Mouse (Mus musculus) MEL (cell line): Measurements from ENCODE around the gene Sorl1. TPM values are rescaled to one million over a fixed set of nuclear protein-coding genes. Genes with fewer than 3 reads are reported as not detected.

Experiments used
- DNase-seq: peaks from one replicate; pipeline ENCODE4 v3.0.0; 2011; ENCODE audit warnings: low read depth, low spot score
- H3K27ac ChIP-seq: 2 replicates; pipeline ENCODE4 v1.5.1; 2012; ENCODE audit warnings: low read depth, mild to moderate bottlenecking, control low read depth, low read length, moderate library complexity; ENCODE audit not compliant: control insufficient read depth
- H3K27me3 ChIP-seq, 2 experiments: fragments of 150-350 bp in 1 of 2; sonication (generic) in 1 of 2; 2 replicates each; pipeline ENCODE4 v1.6.1; 2012; ENCODE audit warnings: low read length in 2 of 2, mild to moderate bottlenecking in 2 of 2, improper control_type of control experiment in 1 of 2, moderate library complexity in 1 of 2; ENCODE audit not compliant: insufficient read depth in 2 of 2, control insufficient read depth in 1 of 2
- H3K36me3 ChIP-seq, 2 experiments: 2 replicates each; pipeline ENCODE4 v1.6.1; 2012 to 2014; ENCODE audit warnings: low read length in 2 of 2, improper control_type of control experiment in 1 of 2, inconsistent platforms in 1 of 2, mild to moderate bottlenecking in 1 of 2; ENCODE audit not compliant: insufficient read depth in 2 of 2, control insufficient read depth in 1 of 2
- H3K4me1 ChIP-seq, 2 experiments: fragments of 150-350 bp in 1 of 2; sonication (generic) in 1 of 2; 2 replicates each; pipeline ENCODE4 v1.6.1; 2012; ENCODE audit warnings: low read length in 2 of 2, improper control_type of control experiment in 1 of 2, mild to moderate bottlenecking in 1 of 2; ENCODE audit not compliant: insufficient read depth in 2 of 2, control insufficient read depth in 1 of 2
- H3K4me3 ChIP-seq, 2 experiments: fragments of 150-350 bp in 1 of 2; sonication (generic) in 1 of 2; 2 replicates each; pipeline ENCODE4 v1.5.1; 2012; ENCODE audit warnings: low read depth in 2 of 2, low read length in 2 of 2, mild to moderate bottlenecking in 2 of 2, moderate library complexity in 2 of 2, control low read depth in 1 of 2, improper control_type of control experiment in 1 of 2; ENCODE audit not compliant: control insufficient read depth in 1 of 2, insufficient read depth in 1 of 2
- H3K79me2 ChIP-seq: 2 replicates; pipeline ENCODE4 v1.6.1; 2012; ENCODE audit warnings: mild to moderate bottlenecking, low read length, moderate library complexity; ENCODE audit not compliant: control insufficient read depth, poor library complexity, insufficient read depth
- H3K9ac ChIP-seq: 2 replicates; pipeline ENCODE4 v1.6.1; 2012; ENCODE audit warnings: low read depth, mild to moderate bottlenecking, control low read depth, low read length, moderate library complexity; ENCODE audit not compliant: control insufficient read depth, poor library complexity, severe bottlenecking
- H3K9me3 ChIP-seq: fragments of 150-350 bp; sonication (generic); replicated peaks from 2 replicates; pipeline ENCODE4 v1.6.1; 2012; ENCODE audit warnings: mild to moderate bottlenecking, low read length, improper control_type of control experiment, moderate library complexity; ENCODE audit not compliant: insufficient read depth
- CHD2 ChIP-seq: IDR thresholded peaks from 2 replicates; pipeline ENCODE4 v1.6.1; 2011; ENCODE audit warnings: low read length, improper control_type of control experiment
- CTCF ChIP-seq, 3 experiments: IDR thresholded peaks in 2 of 3; conservative IDR thresholded peaks in 1 of 3; 2 replicates each; pipeline ENCODE4 v1.5.1; 2011 to 2012; ENCODE audit warnings: low read length in 3 of 3, low read depth in 2 of 3, mild to moderate bottlenecking in 2 of 3, improper control_type of control experiment in 1 of 3, inconsistent platforms in 1 of 3, mixed read lengths in 1 of 3, moderate library complexity in 1 of 3; ENCODE audit not compliant: control insufficient read depth in 1 of 3, insufficient read depth in 1 of 3, poor library complexity in 1 of 3, severe bottlenecking in 1 of 3
- ELF1 ChIP-seq: IDR thresholded peaks from 2 replicates; pipeline ENCODE4 v1.6.1; 2014; ENCODE audit warnings: low read depth, mild to moderate bottlenecking, inconsistent platforms, low read length, improper control_type of control experiment, moderate library complexity
- ETS1 ChIP-seq: IDR thresholded peaks from 2 replicates; pipeline ENCODE4 v1.6.1; 2012; ENCODE audit warnings: low read depth, mild to moderate bottlenecking, inconsistent platforms, low read length, improper control_type of control experiment, moderate library complexity
- MAFK ChIP-seq: IDR thresholded peaks from 2 replicates; pipeline ENCODE4 v1.6.1; 2011; ENCODE audit warnings: low read depth, mild to moderate bottlenecking, low read length, improper control_type of control experiment, borderline replicate concordance
- MAZ ChIP-seq: IDR thresholded peaks from 2 replicates; pipeline ENCODE4 v1.6.1; 2012; ENCODE audit warnings: low read depth, mild to moderate bottlenecking, inconsistent platforms, low read length, improper control_type of control experiment
- MEF2A ChIP-seq: IDR thresholded peaks from 2 replicates; pipeline ENCODE4 v1.6.1; 2014; ENCODE audit warnings: low read depth, mild to moderate bottlenecking, inconsistent platforms, low read length, improper control_type of control experiment; ENCODE audit not compliant: poor library complexity, insufficient replicate concordance, severe bottlenecking; ENCODE audit errors: extremely low read depth
- MXI1 ChIP-seq: IDR thresholded peaks from 2 replicates; pipeline ENCODE4 v1.6.1; 2011; ENCODE audit warnings: mild to moderate bottlenecking, low read depth, low read length, improper control_type of control experiment
- MYB ChIP-seq: IDR thresholded peaks from 2 replicates; pipeline ENCODE4 v1.6.1; 2011; ENCODE audit warnings: mild to moderate bottlenecking, low read depth, low read length, improper control_type of control experiment
- NELFE ChIP-seq: IDR thresholded peaks from 2 replicates; pipeline ENCODE4 v1.6.1; 2011; ENCODE audit warnings: low read depth, low read length, improper control_type of control experiment
- POLR2AphosphoS2 ChIP-seq: IDR thresholded peaks from 2 replicates; pipeline ENCODE4 v1.6.1; 2011; ENCODE audit warnings: low read length, improper control_type of control experiment
- POLR2AphosphoS5 ChIP-seq: IDR thresholded peaks from 2 replicates; pipeline ENCODE4 v1.6.1; 2012; ENCODE audit warnings: low read depth, borderline replicate concordance, mild to moderate bottlenecking, inconsistent platforms, low read length, moderate library complexity, mixed read lengths
- RAD21 ChIP-seq: IDR thresholded peaks from 2 replicates; pipeline ENCODE4 v1.6.1; 2011; ENCODE audit warnings: mild to moderate bottlenecking, low read depth, low read length, improper control_type of control experiment
- SIN3A ChIP-seq: IDR thresholded peaks from 2 replicates; pipeline ENCODE4 v1.6.1; 2012; ENCODE audit warnings: low read length, improper control_type of control experiment, inconsistent platforms
- SMC3 ChIP-seq: IDR thresholded peaks from 2 replicates; pipeline ENCODE4 v1.6.1; 2011; ENCODE audit warnings: low read depth, low read length, improper control_type of control experiment
- TAL1 ChIP-seq: IDR thresholded peaks from 2 replicates; pipeline ENCODE4 v1.6.1; 2012; ENCODE audit warnings: mild to moderate bottlenecking, inconsistent platforms, low read length, moderate library complexity, mixed read lengths
- TBP ChIP-seq: IDR thresholded peaks from 2 replicates; pipeline ENCODE4 v1.8.0; 2011; ENCODE audit warnings: low read depth, low read length, improper control_type of control experiment
- USF2 ChIP-seq, 2 experiments: IDR thresholded peaks; 2 replicates each; pipeline ENCODE4 v1.6.1; 2011 to 2012; ENCODE audit warnings: improper control_type of control experiment in 2 of 2, low read length in 2 of 2, borderline replicate concordance in 1 of 2, inconsistent platforms in 1 of 2, low read depth in 1 of 2, mild to moderate bottlenecking in 1 of 2; ENCODE audit not compliant: insufficient read depth in 1 of 2
- ZC3H11A ChIP-seq: IDR thresholded peaks from 2 replicates; pipeline ENCODE4 v1.6.1; 2012; ENCODE audit warnings: low read depth, mild to moderate bottlenecking, inconsistent platforms, low read length, improper control_type of control experiment
- ZMIZ1 ChIP-seq: IDR thresholded peaks from 2 replicates; pipeline ENCODE4 v1.6.1; 2012; ENCODE audit warnings: low read depth, mild to moderate bottlenecking, inconsistent platforms, low read length, improper control_type of control experiment, moderate library complexity
- polyA plus RNA-seq, 2 experiments: library from polyadenylated mRNA; stranded (reverse) in 1 of 2; unstranded in 1 of 2; fragments of >175 nt in 1 of 2; fragments of >200 nt in 1 of 2; gene quantifications; 2 replicates each; pipeline versions ENCODE4 v1.2.1 to v1.2.4; 2012; ENCODE audit warnings: low replicate concordance in 2 of 2, low read depth in 1 of 2; ENCODE audit not compliant: insufficient read length in 2 of 2, insufficient read depth in 1 of 2, missing spikeins in 1 of 2
- total RNA-seq: library from RNA; depleted of rRNA; stranded (reverse); fragments of 300-350 nt; gene quantifications from 2 replicates; pipeline ENCODE4 v1.2.3, GENCODE M21; 2012

Gene Sorl1
- total and polyA plus RNA-seq, 3 experiments, result not detected

DNA sequence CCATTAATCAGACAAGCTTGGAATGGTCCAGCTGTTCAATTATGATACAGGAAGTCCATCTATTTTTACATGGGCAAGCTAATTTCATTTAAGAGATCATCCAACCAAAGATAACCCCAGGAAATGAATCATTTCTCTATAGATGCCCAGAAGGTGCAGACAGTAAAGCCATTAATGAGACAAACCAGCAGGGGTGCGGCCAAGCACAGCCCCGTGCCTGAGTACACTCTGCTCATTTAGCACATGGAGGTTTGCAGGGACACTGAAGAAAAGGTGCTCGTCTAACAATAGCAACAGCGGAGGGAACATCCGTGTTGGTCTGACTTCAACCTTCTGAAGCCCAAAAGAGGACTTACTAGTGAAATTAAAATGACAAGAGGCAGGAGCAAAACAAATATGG lies 76.3 kb downstream of the Sorl1 start:
- Histone ChIP-seq H3K4me1 (no peaks in the 10 kb centered on the region), H3K79me2 (no peaks in the 10 kb centered on the region), H3K36me3 (no peaks in the 10 kb centered on the region), H3K27ac (no peak overlapping the region), H3K27me3 (no peaks in the 10 kb centered on the region), H3K9ac (no peak overlapping the region), H3K9me3 (no peaks in the 10 kb centered on the region), H3K4me3 (no peak overlapping the region)
- TF ChIP-seq MAZ (no peak), POLR2AphosphoS2 (no peak), CTCF (IDR thresholded peaks at IDR 0.05 in 2 of 3, conservative IDR thresholded peaks at IDR 0.05 in 1 of 3; ENCODE audit: control insufficient read depth in 1 of 3, insufficient read depth in 1 of 3, low read depth in 2 of 3, low read length in 3 of 3, poor library complexity in 1 of 3, severe bottlenecking in 1 of 3) (no peak), MAFK (no peak), NELFE (no peak), MXI1 (no peak), MYB (no peak), ZC3H11A (no peak), ETS1 (no peak), USF2 (IDR thresholded peaks at IDR 0.05; ENCODE audit: borderline replicate concordance in 1 of 2, insufficient read depth in 1 of 2, low read depth in 1 of 2, low read length in 2 of 2) (no peak), ZMIZ1 (no peak), RAD21 (no peak), SMC3 (no peak), TAL1 (no peak), CHD2 (no peak), POLR2AphosphoS5 (no peak), SIN3A (no peak), MEF2A (no peak)
- DNase-seq, result no peak

DNA sequence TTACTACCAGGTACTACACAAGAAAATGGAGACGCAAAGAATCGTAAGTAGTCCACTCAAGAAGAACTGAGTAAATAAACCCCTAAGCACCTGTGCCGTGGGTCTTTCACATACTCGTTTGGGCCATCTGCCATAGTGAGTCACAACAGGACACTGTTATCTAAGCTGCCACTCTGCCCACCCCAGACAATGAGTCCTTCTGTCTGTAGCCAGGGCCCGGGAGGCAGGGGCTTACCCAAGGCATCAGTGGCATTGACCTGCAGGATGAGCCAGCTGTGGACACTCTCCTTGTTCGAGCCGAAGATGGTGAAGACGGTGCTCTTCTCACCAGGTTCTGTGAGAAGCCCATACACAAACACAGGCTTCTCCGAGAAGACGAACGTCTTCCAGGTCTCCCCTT lies 77.8 kb downstream of the Sorl1 start:
- Histone ChIP-seq H3K27me3 (no peaks in the 10 kb centered on the region), H3K36me3 (no peaks in the 10 kb centered on the region), H3K9ac (no peak overlapping the region), H3K79me2 (no peaks in the 10 kb centered on the region), H3K9me3 (no peaks in the 10 kb centered on the region), H3K4me1 (no peaks in the 10 kb centered on the region), H3K27ac (no peak overlapping the region), H3K4me3 (no peak overlapping the region)
- TF ChIP-seq MAFK (no peak), ELF1 (no peak), RAD21 (no peak), TBP (no peak), ZMIZ1 (no peak)
- DNase-seq, result no peak
